ENCODE assay signal across 24 mouse cellular contexts in genomic region chr6:28852342-28852741, GRCm38 (mm10). TPM values are rescaled to one million over a fixed set of nuclear protein-coding genes. Genes with fewer than 3 reads are reported as not detected.
DNase-seq lines count a peak whose midpoint lies in the region; ATAC-seq lines count a peak whose summit lies in the region.
"Had no signal": no experiment of that assay in that cellular context is flagged by ENCODE, and none has a peak within 500 bp of the region (broad histone marks: within the 10 kb centered on the region; RNA-seq: fewer than 3 reads in every experiment).

No protein-coding gene starts in this region.

- no peaks in the 10 kb centered on the region for H3K36me3 ChIP-seq in forebrain, embryonic 13.5 days (ENCODE audit: poor library complexity, severe bottlenecking)
- no peaks in the 10 kb centered on the region for H3K36me3 ChIP-seq in forebrain, embryonic 12.5 days (replicated peaks)
- H3K36me3 ChIP-seq in hindbrain, embryonic 10.5 days: no peaks in the 10 kb centered on the region
- H3K36me3 ChIP-seq in hindbrain, embryonic 14.5 days (replicated peaks; ENCODE audit: control insufficient read depth, insufficient read depth): no peaks in the 10 kb centered on the region
- H3K36me3 ChIP-seq in midbrain, embryonic 11.5 days (ENCODE audit: control insufficient read depth, insufficient read depth, low read length): no peaks in the 10 kb centered on the region
- H3K36me3 ChIP-seq in midbrain, embryonic 14.5 days (ENCODE audit: control insufficient read depth, insufficient read depth, low read length): no peaks in the 10 kb centered on the region
- no peaks in the 10 kb centered on the region for H3K36me3 ChIP-seq in neural tube, embryonic 13.5 days
- H3K36me3 ChIP-seq in neural tube, embryonic 15.5 days: no peaks in the 10 kb centered on the region
- H3K36me3 ChIP-seq: embryonic facial prominence, embryonic 10.5 days; embryonic facial prominence, embryonic 13.5 days had no signal

- no peaks in the 10 kb centered on the region for H3K9me3 ChIP-seq in forebrain, embryonic 13.5 days (replicated peaks)
- no peaks in the 10 kb centered on the region for H3K9me3 ChIP-seq in forebrain, embryonic 12.5 days
- no peaks in the 10 kb centered on the region for H3K9me3 ChIP-seq in hindbrain, embryonic 10.5 days
- H3K9me3 ChIP-seq in hindbrain, embryonic 14.5 days (ENCODE audit: control insufficient read depth, low read length): no peaks in the 10 kb centered on the region
- H3K9me3 ChIP-seq in midbrain, embryonic 11.5 days (ENCODE audit: control insufficient read depth, low read length): no peaks in the 10 kb centered on the region
- H3K9me3 ChIP-seq in midbrain, embryonic 14.5 days (ENCODE audit: control insufficient read depth, low read length): no peaks in the 10 kb centered on the region
- no peaks in the 10 kb centered on the region for H3K9me3 ChIP-seq in neural tube, embryonic 13.5 days
- no peaks in the 10 kb centered on the region for H3K9me3 ChIP-seq in neural tube, embryonic 15.5 days (replicated peaks)
- H3K9me3 ChIP-seq: embryonic facial prominence, embryonic 10.5 days; embryonic facial prominence, embryonic 13.5 days had no signal

- H3K27ac ChIP-seq in forebrain, embryonic 13.5 days: no peak overlapping the region
- H3K27ac ChIP-seq in forebrain, embryonic 12.5 days: no peak overlapping the region
- H3K27ac ChIP-seq in hindbrain, embryonic 10.5 days: 0 out of 2 replicates have a peak overlapping the region, but pooled peaks have one; percentile 45
- no peak overlapping the region; the same call in 1 of the 2 replicates for H3K27ac ChIP-seq in hindbrain, embryonic 14.5 days
- no peak overlapping the region for H3K27ac ChIP-seq in midbrain, embryonic 11.5 days (ENCODE audit: low read depth, low read length)
- H3K27ac ChIP-seq in midbrain, embryonic 14.5 days (replicated peaks; ENCODE audit: low read depth, low read length): no peak overlapping the region
- H3K27ac ChIP-seq in neural tube, embryonic 13.5 days (replicated peaks): 0 out of 2 replicates have a peak overlapping the region, but pooled peaks have one; percentile 24
- no peak overlapping the region for H3K27ac ChIP-seq in neural tube, embryonic 15.5 days (replicated peaks)
- H3K27ac ChIP-seq: embryonic facial prominence, embryonic 10.5 days; embryonic facial prominence, embryonic 13.5 days; hindbrain, postnatal 0 days had no signal

- WGBS in forebrain, embryonic 13.5 days: 69% methylated on average over 7 of the region's 7 CpGs
- WGBS in forebrain, embryonic 12.5 days: 78% methylated on average over 7 of the region's 7 CpGs
- WGBS in hindbrain, embryonic 10.5 days: 77% methylated on average over 7 of the region's 7 CpGs
- WGBS in hindbrain, embryonic 14.5 days: 71% methylated on average over 7 of the region's 7 CpGs
- WGBS in midbrain, embryonic 11.5 days: 78% methylated on average over 7 of the region's 7 CpGs
- WGBS in midbrain, embryonic 14.5 days: 72% methylated on average over 7 of the region's 7 CpGs
- WGBS in neural tube, embryonic 13.5 days: 55% methylated on average over 7 of the region's 7 CpGs
- 42% methylated on average over 7 of the region's 7 CpGs for WGBS in neural tube, embryonic 15.5 days

- H3K4me3 ChIP-seq in forebrain, embryonic 13.5 days: no peak overlapping the region
- no peak overlapping the region for H3K4me3 ChIP-seq in forebrain, embryonic 12.5 days (replicated peaks)
- no peak overlapping the region for H3K4me3 ChIP-seq in hindbrain, embryonic 10.5 days
- no peak overlapping the region for H3K4me3 ChIP-seq in hindbrain, embryonic 14.5 days (replicated peaks; ENCODE audit: low read length)
- no peak overlapping the region for H3K4me3 ChIP-seq in midbrain, embryonic 11.5 days (ENCODE audit: low read depth, low read length)
- H3K4me3 ChIP-seq in midbrain, embryonic 14.5 days (replicated peaks; ENCODE audit: low read depth, low read length): no peak overlapping the region
- no peak overlapping the region for H3K4me3 ChIP-seq in neural tube, embryonic 13.5 days
- no peak overlapping the region for H3K4me3 ChIP-seq in neural tube, embryonic 15.5 days (replicated peaks)
- H3K4me3 ChIP-seq: embryonic facial prominence, embryonic 10.5 days; embryonic facial prominence, embryonic 13.5 days; erythroblast, embryonic 14.5 days had no signal

- H3K4me1 ChIP-seq in forebrain, embryonic 13.5 days: peaks cover 59% of the 10 kb centered on the region
- peaks cover 57% of the 10 kb centered on the region for H3K4me1 ChIP-seq in forebrain, embryonic 12.5 days
- H3K4me1 ChIP-seq in hindbrain, embryonic 10.5 days (replicated peaks): peaks cover 63% of the 10 kb centered on the region
- H3K4me1 ChIP-seq in hindbrain, embryonic 14.5 days (replicated peaks; ENCODE audit: control insufficient read depth, insufficient read depth, low read length): peaks cover 49% of the 10 kb centered on the region
- H3K4me1 ChIP-seq in midbrain, embryonic 11.5 days (ENCODE audit: control insufficient read depth, insufficient read depth, low read length): peaks cover 26% of the 10 kb centered on the region
- H3K4me1 ChIP-seq in midbrain, embryonic 14.5 days (ENCODE audit: control insufficient read depth, insufficient read depth, low read length): peaks cover 49% of the 10 kb centered on the region
- H3K4me1 ChIP-seq in neural tube, embryonic 13.5 days (replicated peaks): peaks cover 87% of the 10 kb centered on the region
- H3K4me1 ChIP-seq in neural tube, embryonic 15.5 days: peaks cover 76% of the 10 kb centered on the region

- H3K4me2 ChIP-seq in forebrain, embryonic 13.5 days: no peak overlapping the region
- no peak overlapping the region for H3K4me2 ChIP-seq in forebrain, embryonic 12.5 days
- H3K4me2 ChIP-seq in hindbrain, embryonic 14.5 days (replicated peaks): no peak overlapping the region
- no peak overlapping the region for H3K4me2 ChIP-seq in midbrain, embryonic 11.5 days
- no peak overlapping the region for H3K4me2 ChIP-seq in midbrain, embryonic 14.5 days (ENCODE audit: low read length)
- H3K4me2 ChIP-seq in neural tube, embryonic 13.5 days: no peak overlapping the region
- H3K4me2 ChIP-seq in neural tube, embryonic 15.5 days: no peak overlapping the region
- H3K4me2 ChIP-seq: embryonic facial prominence, embryonic 13.5 days; heart, embryonic 11.5 days had no signal

- no peak for DNase-seq in hindbrain, embryonic 10.5 days (ENCODE audit: low spot score)
- DNase-seq in hindbrain, embryonic 14.5 days (ENCODE audit: low spot score): no peak
- peak; percentile 69 for DNase-seq in midbrain, embryonic 11.5 days (ENCODE audit: low spot score, missing footprints)
- DNase-seq in midbrain, embryonic 14.5 days: no peak
- DNase-seq: adrenal gland, adult 8-10 months; adrenal gland, postnatal 25 days; cerebellum, adult 11-12 months; cerebellum, adult 8-10 months; cerebellum, postnatal 36 days; embryo, embryonic 11 days; gastrocnemius, postnatal 10 days; gastrocnemius, postnatal 36 days; heart, postnatal 36 days had no signal

- peaks cover 39% of the 10 kb centered on the region for H3K27me3 ChIP-seq in forebrain, embryonic 13.5 days
- H3K27me3 ChIP-seq in forebrain, embryonic 12.5 days: peaks cover 26% of the 10 kb centered on the region
- no peaks in the 10 kb centered on the region for H3K27me3 ChIP-seq in hindbrain, embryonic 10.5 days (ENCODE audit: insufficient read depth, poor library complexity, severe bottlenecking)
- H3K27me3 ChIP-seq in hindbrain, embryonic 14.5 days (ENCODE audit: control insufficient read depth, insufficient read depth, low read length): no peaks in the 10 kb centered on the region
- H3K27me3 ChIP-seq in midbrain, embryonic 11.5 days (ENCODE audit: control insufficient read depth, insufficient read depth, low read length): no peaks in the 10 kb centered on the region
- H3K27me3 ChIP-seq in midbrain, embryonic 14.5 days (ENCODE audit: control insufficient read depth, insufficient read depth, low read length): no peaks in the 10 kb centered on the region
- H3K27me3 ChIP-seq in neural tube, embryonic 13.5 days: no peaks in the 10 kb centered on the region
- no peaks in the 10 kb centered on the region for H3K27me3 ChIP-seq in neural tube, embryonic 15.5 days (replicated peaks)
- H3K27me3 ChIP-seq: embryonic facial prominence, embryonic 13.5 days had no signal

- ATAC-seq in forebrain, embryonic 13.5 days: no peak
- ATAC-seq in forebrain, embryonic 12.5 days (ENCODE audit: low FRiP score): no peak
- ATAC-seq in hindbrain, embryonic 14.5 days (ENCODE audit: low FRiP score): no peak
- no peak for ATAC-seq in midbrain, embryonic 11.5 days (ENCODE audit: low FRiP score)
- ATAC-seq in midbrain, embryonic 14.5 days (ENCODE audit: low FRiP score, low TSS enrichment): no peak
- ATAC-seq in neural tube, embryonic 13.5 days (ENCODE audit: low read depth): no peak
- no peak for ATAC-seq in neural tube, embryonic 15.5 days (ENCODE audit: low FRiP score)
- ATAC-seq: activated CD4-positive, CD25-positive, alpha-beta regulatory T cell, adult 4 months; hindbrain, postnatal 0 days; inflammation-experienced regulatory T-cells, adult 6 months had no signal

- H3K9ac ChIP-seq in forebrain, embryonic 13.5 days: 0 out of 2 replicates have a peak overlapping the region, but pooled peaks have one; percentile 12
- no peak overlapping the region for H3K9ac ChIP-seq in forebrain, embryonic 12.5 days
- H3K9ac ChIP-seq in hindbrain, embryonic 14.5 days: no peak overlapping the region
- no peak overlapping the region for H3K9ac ChIP-seq in midbrain, embryonic 11.5 days (ENCODE audit: low read length)
- H3K9ac ChIP-seq in midbrain, embryonic 14.5 days (replicated peaks; ENCODE audit: low read length): no peak overlapping the region; the same call in 1 of the 2 replicates
- H3K9ac ChIP-seq in neural tube, embryonic 13.5 days: no peak overlapping the region
- no peak overlapping the region for H3K9ac ChIP-seq in neural tube, embryonic 15.5 days (replicated peaks)
- H3K9ac ChIP-seq: embryonic facial prominence, embryonic 13.5 days had no signal

RNA-seq across cellular contexts. Expression of gene Lrrc4, which starts 20.8 kb away (rescaled TPM):
- polyA plus RNA-seq in forebrain, embryonic 13.5 days (2015; fragmentation: Nextera tagmentation; extraction: Ambion mirVana): 3.8 and 4.3 TPM in 2 replicates
- 3.0 and 3.1 TPM in 2 replicates for polyA plus RNA-seq in forebrain, embryonic 12.5 days (2016; fragmentation: Nextera tagmentation; extraction: Ambion mirVana)
- polyA plus RNA-seq in hindbrain, embryonic 10.5 days (2016; fragmentation: Nextera tagmentation; extraction: Ambion mirVana): 2.3 and 2.4 TPM in 2 replicates
- 9.6 and 10.4 TPM in 2 replicates for polyA plus RNA-seq in hindbrain, embryonic 14.5 days (2014; fragmentation: Nextera tagmentation; extraction: Ambion mirVana)
- polyA plus RNA-seq in midbrain, embryonic 11.5 days (2014; fragmentation: Nextera tagmentation; extraction: Ambion mirVana): 2.2 and 2.7 TPM in 2 replicates
- 7.5 and 8.3 TPM in 2 replicates for polyA plus RNA-seq in midbrain, embryonic 14.5 days (2014; fragmentation: Nextera tagmentation; extraction: Ambion mirVana)
- polyA plus RNA-seq in neural tube, embryonic 13.5 days (2015; fragmentation: Nextera tagmentation; extraction: Ambion mirVana): 5.9 and 6.0 TPM in 2 replicates
- 7.2 and 8.5 TPM in 2 replicates for polyA plus RNA-seq in neural tube, embryonic 15.5 days (2015; fragmentation: Nextera tagmentation; extraction: Ambion mirVana)
- polyA plus RNA-seq: erythroblast, embryonic 14.5 days had no signal

Comparison
In these comparisons a context has a peak if more than half of its experiments do, and no peak if none do; other contexts are left out.
1. H3K27ac ChIP-seq: peak in hindbrain, embryonic 10.5 days (single experiment) and neural tube, embryonic 13.5 days (single experiment); none in forebrain, embryonic 13.5 days (single experiment), forebrain, embryonic 12.5 days (single experiment), hindbrain, embryonic 14.5 days (single experiment), midbrain, embryonic 11.5 days (single experiment), midbrain, embryonic 14.5 days (single experiment) and neural tube, embryonic 15.5 days (single experiment).